Mouse (Mus musculus) Patski (cell line): Measurements from ENCODE around the gene Cmip. TPM values are rescaled to one million over a fixed set of nuclear protein-coding genes. Genes with fewer than 3 reads are reported as not detected.
A peak's percentile ranks its signal among the peaks of the same experiment; 100 is the strongest.

ENCODE experiments used
- ATAC-seq: fragments of 100-300 bp; one replicate; pipeline ENCODE4 v1.8.0; 2021
- CTCF ChIA-PET: fragments of 350-600 bp; sonication (Branson Sonifier 250); formaldehyde crosslinking; loops from one replicate; lab custom pipeline; 2022; ENCODE audit warnings: inconsistent platforms; lab: Charles Lee
- POLR2A ChIA-PET: fragments of 350-600 bp; sonication (Branson Sonifier 250); formaldehyde crosslinking; loops from one replicate; lab custom pipeline; 2022; ENCODE audit warnings: antibody characterized with exemption, inconsistent platforms; lab: Charles Lee
- DNase-seq: peaks from one replicate; pipeline ENCODE4 v3.0.0-alpha.2; 2011; ENCODE audit warnings: low read depth, low spot score
- H3K27me3 ChIP-seq: fragments of 371-371 bp; one replicate; pipeline ENCODE4 v1.5.1; 2021
- CTCF ChIP-seq: fragments of 100-300 bp; IDR thresholded peaks from one replicate; pipeline ENCODE4 v1.5.1; 2021
- in situ Hi-C: fragments of 300-500 bp; cut with MboI; formaldehyde crosslinking; loops from 3 replicates; pipeline ENCODE4 v1.11.1; 2018; ENCODE audit warnings: low pct_unique_long_range_greater_than_20kb, mixed read lengths
- polyA plus RNA-seq: library from polyadenylated mRNA; unstranded; gene quantifications from one replicate; pipeline ENCODE4 v1.2.3, GENCODE M21; 2021

Cmip gene
- polyA plus RNA-seq, 1 experiment from 2014 or later, result 63.6 TPM

DNA sequence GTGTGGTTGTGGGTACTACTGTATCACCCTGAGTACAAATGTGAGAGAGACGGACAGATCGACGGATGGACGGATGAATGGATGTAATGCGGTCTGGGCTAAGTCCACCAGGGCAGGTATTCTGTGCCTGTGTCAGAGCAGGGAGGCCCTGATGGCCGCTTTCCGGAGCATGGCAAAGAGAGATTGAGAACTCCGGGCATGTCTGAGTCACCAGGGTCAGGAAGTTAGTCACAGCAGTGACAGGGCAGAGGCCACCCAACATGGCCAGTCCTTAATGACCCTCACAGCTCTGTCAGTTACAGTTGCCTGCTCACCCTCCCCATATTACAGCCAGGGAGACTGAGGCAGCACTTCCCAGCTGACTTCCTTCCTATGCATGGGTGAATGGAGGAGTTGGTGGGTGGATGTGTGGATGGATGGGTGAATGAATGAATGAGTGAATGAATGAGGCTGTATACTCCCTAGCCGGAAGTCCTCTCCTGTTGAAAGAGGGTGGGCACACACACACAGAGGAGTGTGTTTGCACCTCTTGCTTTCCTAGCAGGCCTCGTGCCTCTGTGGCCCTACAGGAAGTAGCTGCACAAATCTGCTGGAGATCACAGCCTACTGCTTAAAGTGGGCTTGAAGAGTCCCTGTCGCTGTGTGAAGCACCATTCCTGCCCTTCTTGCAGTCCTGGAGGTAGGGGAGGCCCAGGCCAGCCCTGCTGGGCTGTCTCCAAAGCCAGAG is 10.7 kb downstream of the Cmip start:
- H3K27me3 ChIP-seq, result no peaks in the 10 kb centered on the region
- peak; percentile 22 for ATAC-seq
- DNase-seq, result no peak
- POLR2A ChIA-PET, result interaction anchor here (0.6 kb wide), 1 partner anchor 21 kb away, joined by 3 read pairs; no protein-coding TSS in a partner anchor
- TF ChIP-seq CTCF, result no peak
- in situ Hi-C loops, result loop anchor here (10.0 kb wide), 1 partner anchor 107 kb away; no protein-coding TSS in a partner anchor
- CTCF ChIA-PET, result no interaction called here

DNA sequence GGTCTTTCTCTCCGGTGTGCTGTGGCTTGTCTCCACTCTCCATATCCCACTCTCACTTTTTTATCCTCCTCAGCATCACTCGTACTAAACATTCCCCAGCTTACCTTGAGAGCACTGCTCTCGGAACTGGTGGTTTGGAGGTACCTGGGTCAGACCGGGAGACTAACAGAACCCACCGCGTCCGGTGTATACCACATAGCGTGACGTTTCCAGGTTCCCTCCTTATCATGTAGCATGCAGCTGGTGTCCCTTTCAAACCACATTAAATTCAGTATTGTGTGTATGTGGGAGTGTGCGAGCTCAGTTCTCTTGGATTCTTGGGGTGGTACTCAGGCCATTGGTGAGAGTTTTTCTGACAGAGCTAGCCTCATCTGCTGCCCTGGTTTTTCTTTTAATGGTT is 21.4 kb downstream of the Cmip start:
- no peaks in the 10 kb centered on the region for H3K27me3 ChIP-seq
- ATAC-seq (no peak), DNase-seq (no peak)
- in situ Hi-C loops, result no loop called here
- CTCF ChIA-PET, result no interaction called here
- POLR2A ChIA-PET, result no interaction called here
- TF ChIP-seq CTCF, result no peak

DNA sequence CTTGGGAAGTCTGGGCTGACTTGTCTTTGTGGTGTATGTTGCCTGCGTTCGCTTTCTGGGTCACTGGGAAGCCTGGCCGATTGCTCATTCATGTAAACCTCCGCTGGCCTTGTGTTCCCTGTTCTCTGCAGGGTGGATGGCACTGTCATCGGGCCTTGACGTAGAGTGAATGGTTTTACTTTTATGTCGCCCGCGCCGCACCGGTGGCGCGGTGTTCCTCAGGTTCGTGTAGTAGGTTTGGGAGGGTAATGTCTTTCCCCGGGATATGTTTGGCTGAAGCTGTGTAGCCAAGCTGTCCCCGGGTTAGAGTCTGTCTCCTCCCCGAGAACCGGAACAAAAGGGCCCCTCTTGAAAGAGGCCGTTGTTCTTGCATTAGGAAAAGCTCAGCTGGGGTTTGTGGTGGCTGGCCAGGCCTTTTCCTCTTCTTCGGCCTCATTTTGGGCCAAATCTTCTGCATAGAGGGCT is 21.8 kb downstream of the Cmip start:
- no peak for ATAC-seq
- DNase-seq, result no peak
- POLR2A ChIA-PET, result no interaction called here
- TF ChIP-seq CTCF, result no peak
- no peaks in the 10 kb centered on the region for H3K27me3 ChIP-seq
- in situ Hi-C loops, result no loop called here
- CTCF ChIA-PET, result no interaction called here

DNA sequence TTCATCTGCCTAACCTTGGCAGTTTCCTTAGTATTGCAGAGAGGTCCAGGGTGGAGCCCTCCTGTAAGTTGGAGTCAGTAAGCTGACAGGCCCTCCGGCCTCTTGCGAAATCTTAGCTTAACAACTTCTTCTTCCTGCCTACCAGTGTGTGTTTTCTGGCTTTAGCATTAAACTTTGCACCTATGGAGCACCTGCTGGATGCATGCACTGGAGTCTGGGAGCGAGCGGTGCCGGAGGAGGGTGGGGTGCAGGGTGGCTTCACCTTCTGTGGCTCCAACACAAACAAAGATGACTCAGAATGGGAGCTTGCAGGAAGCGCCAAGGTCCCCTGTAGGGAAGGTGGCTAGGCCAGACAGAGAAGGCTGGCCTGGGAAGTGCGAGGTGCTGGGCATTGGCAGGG is 23.6 kb downstream of the Cmip start:
- CTCF ChIA-PET, result interaction anchor here (0.9 to 1.5 kb wide), 5 partner anchors 10 to 96 kb away, joined by 3 read pairs; no protein-coding TSS in a partner anchor
- peak; percentile 67 for ATAC-seq

DNA sequence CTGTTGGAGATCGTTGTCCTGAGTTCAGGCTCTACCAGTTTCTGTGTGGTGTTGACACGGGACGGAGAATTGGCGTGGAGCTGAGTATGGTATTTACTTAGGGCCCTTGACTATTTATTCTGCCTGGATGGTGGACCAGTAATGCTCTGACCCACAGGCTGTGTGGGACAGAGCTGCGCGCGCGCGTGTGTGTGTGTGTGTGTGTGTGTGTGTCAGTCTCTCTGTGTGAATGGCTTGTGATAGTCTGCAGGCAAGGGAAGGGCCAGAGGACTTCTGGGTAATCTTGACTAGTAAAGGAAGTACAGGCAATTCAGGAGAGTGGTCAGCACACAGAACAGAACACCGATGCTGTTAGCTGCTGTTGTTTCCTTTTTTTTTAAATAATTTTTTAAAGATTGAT is 24.8 kb downstream of the Cmip start:
- ATAC-seq (no peak), DNase-seq (no peak)
- no peaks in the 10 kb centered on the region for H3K27me3 ChIP-seq
- CTCF ChIA-PET, result interaction anchor here (0.6 to 1.4 kb wide), 4 partner anchors 12 to 95 kb away, joined by 3 read pairs; no protein-coding TSS in a partner anchor
- in situ Hi-C loops, result no loop called here
- no peak for TF ChIP-seq CTCF
- POLR2A ChIA-PET, result interaction anchor here (0.9 to 1.2 kb wide), 3 partner anchors 12 to 25 kb away, joined by 3 to 6 read pairs (median 4); partner anchors contain the start of gene Cmip

More for the DNA sequence above, 23.6 kb downstream of the Cmip start:
- H3K27me3 ChIP-seq, result no peaks in the 10 kb centered on the region
- in situ Hi-C loops, result no loop called here
- TF ChIP-seq CTCF, result no peak
- no peak for DNase-seq
- POLR2A ChIA-PET, result no interaction called here

DNA sequence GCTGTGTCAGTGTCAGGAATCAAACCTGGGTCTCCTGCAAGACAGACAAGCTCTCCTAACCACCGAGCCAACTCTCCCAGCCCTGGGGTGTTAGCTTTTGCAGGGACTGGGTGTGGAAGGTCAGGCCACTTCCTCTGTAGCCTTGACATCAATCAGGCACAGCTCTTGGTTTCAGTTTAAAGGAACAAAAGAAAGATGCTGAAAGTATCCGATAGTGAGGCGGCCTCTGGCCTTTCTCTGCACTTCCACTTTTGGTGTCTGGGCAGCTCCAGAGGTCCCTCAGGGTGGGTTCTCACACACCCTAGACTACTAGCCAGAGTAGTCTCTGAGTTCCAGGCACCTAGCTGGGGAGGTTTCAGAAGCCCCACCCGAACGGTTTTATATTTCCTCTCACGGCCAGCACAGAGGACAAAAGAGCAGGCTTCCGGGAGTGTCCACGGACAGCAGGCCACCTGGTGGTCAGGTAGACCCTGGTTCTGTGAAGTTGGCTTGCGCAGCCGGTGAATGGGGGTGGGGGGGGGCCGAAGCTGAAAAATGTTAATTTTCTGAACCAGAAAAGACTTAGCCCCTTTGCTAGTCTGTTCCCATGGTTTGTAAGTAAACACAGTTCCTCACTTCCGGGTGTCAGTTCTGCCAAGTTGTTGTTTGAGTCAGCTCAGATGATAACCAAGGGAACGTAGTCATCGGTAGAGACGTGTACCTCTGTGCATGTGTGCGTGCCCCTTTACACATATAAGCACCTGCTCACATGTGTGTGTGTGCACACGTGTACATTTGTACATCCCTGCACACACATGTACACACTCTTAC is 25.5 kb downstream of the Cmip start:
- ATAC-seq (no peak), DNase-seq (no peak)
- no peaks in the 10 kb centered on the region for H3K27me3 ChIP-seq
- no peak for TF ChIP-seq CTCF
- POLR2A ChIA-PET, result interaction anchor here (0.9 to 1.2 kb wide), 3 partner anchors 11 to 26 kb away, joined by 3 to 6 read pairs (median 4); partner anchors contain the start of gene Cmip
- in situ Hi-C loops, result no loop called here
- CTCF ChIA-PET, result interaction anchor here (0.6 to 1.4 kb wide), 3 partner anchors 12 to 66 kb away, joined by 3 read pairs; no protein-coding TSS in a partner anchor

DNA sequence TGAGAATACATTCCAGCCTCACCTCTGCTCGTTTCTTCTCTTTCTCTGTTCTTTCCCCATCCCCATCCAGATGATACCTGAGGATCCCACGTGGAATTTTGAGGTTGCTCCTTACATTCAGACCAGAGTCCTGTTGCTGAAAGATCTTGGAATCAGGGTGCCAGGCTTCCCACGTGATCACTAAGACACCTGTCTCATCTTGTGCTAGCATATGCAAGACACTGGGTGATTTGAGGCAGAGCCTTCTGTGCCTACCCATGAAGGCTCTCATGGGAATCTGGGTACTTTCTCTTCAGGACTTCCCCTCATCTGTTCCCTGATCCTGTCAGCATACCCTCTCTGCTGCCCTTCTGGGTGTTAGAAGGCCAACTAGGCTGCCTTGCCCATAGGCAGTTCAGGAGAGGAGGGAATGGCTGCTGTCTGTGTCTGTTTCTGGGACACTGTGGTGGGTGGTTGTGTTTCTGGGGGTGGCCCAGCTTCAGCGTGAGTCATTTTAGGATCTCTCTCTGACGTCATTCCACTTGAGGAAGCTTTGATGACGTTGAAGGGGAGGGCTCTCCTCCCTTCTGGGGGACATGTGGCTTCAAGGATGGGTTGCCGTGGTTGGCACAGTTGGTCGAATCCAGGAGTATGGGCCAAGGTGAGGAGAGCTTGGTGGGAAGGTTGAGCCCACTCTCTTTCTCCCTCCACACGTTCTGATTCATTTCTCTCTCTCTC is 28.1 kb downstream of the Cmip start:
- ATAC-seq (no peak), DNase-seq (no peak)
- TF ChIP-seq CTCF, result no peak
- POLR2A ChIA-PET, result no interaction called here
- CTCF ChIA-PET, result no interaction called here
- no peaks in the 10 kb centered on the region for H3K27me3 ChIP-seq
- in situ Hi-C loops, result no loop called here

DNA sequence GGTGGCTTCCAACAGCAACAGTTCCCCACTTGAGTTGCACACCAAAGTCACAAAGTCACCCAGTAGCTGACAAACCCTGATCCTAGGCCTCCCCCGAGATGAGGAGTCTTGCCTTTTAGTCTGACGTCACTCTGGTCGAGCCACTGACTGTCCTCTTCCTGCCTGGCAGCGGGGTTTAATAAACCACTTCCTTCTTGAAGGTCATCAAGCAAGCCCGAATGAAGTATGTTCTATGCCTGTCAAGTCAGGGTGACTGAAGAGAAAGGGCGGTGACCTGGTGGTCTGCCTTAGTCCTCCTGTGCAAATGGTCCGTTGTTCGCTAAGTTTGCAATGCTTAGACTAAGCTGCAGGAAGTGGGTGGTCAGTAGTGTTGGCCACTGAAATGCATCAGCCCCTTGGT is 31.1 kb downstream of the Cmip start:
- in situ Hi-C loops, result no loop called here
- ChIA-PET POLR2A (interaction anchor here (0.8 to 1.1 kb wide), 2 partner anchors 20 to 81 kb away, joined by 3 read pairs; no protein-coding TSS in a partner anchor), CTCF (interaction anchor here (1.1 kb wide), 1 partner anchor 109 kb away, joined by 3 read pairs; no protein-coding TSS in a partner anchor)
- no peaks in the 10 kb centered on the region for H3K27me3 ChIP-seq
- DNase-seq, result no peak
- no peak for TF ChIP-seq CTCF
- no peak for ATAC-seq

DNA sequence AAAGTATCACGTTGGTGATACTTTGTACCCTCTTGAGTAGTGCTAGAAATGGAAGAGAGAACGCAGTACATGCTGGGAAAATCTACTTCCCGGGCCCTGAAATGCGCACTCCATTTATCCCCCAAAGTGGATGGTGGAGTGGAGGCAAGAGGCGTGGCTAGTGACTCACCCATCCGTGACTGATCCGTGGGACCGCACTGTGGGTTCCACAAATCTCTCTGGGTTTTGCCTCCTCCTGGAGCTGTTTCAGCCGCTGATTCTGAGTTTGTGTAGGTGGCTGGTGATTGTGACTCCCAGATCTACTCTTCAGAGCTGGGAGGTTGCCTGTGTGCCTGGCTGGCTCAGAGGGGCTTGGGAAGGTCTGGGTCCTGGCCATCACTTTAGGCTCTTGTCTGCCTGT is 32.2 kb downstream of the Cmip start:
- H3K27me3 ChIP-seq, result no peaks in the 10 kb centered on the region
- in situ Hi-C loops, result no loop called here
- POLR2A ChIA-PET, result interaction anchor here (0.5 kb wide), 1 partner anchor 32 kb away, joined by 3 read pairs; no protein-coding TSS in a partner anchor
- DNase-seq (no peak), ATAC-seq (no peak)
- no peak for TF ChIP-seq CTCF
- CTCF ChIA-PET, result interaction anchor here (1.1 kb wide), 1 partner anchor 110 kb away, joined by 3 read pairs; no protein-coding TSS in a partner anchor

DNA sequence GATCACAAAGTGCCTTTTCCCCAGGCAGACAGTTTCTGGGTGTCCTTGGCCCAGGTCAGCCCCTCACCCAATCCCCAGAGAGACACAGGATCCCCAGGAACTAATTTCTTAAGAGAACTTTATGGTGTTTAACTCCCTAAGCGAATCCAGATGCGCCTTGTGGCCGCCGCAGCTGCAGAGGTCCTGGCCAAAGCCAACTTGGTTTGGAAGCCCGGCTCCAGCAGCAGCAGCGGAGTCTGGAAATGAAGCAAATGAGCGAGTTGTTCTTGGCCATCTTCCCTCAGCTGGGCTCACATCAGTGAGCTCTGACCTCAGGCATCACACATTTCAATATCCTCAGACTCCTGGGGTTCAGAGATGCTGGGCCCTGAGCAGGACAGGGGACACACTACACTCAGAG is 33.6 kb downstream of the Cmip start:
- in situ Hi-C loops, result loop anchor here (5.0 kb wide), 1 partner anchor 33 kb away; the partner anchor contains the start of gene Cmip

More for the DNA sequence above, 33.6 kb downstream of the Cmip start:
- ChIA-PET POLR2A (no interaction called here), CTCF (no interaction called here)
- H3K27me3 ChIP-seq, result no peaks in the 10 kb centered on the region
- DNase-seq (no peak), ATAC-seq (peak; percentile 15)
- no peak for TF ChIP-seq CTCF
